Mouse (Mus musculus): ENCODE measurements around the gene Mast4.
A peak's percentile ranks its signal among the peaks of the same experiment; 100 is the strongest.

Gene Mast4

GRCm38 (mm10) chr13:102698335-102698734 lies 636.0 kb downstream of the Mast4 start:
- DNase-seq (ENCODE audit: low read depth, low spot score) = no peak

DNA sequence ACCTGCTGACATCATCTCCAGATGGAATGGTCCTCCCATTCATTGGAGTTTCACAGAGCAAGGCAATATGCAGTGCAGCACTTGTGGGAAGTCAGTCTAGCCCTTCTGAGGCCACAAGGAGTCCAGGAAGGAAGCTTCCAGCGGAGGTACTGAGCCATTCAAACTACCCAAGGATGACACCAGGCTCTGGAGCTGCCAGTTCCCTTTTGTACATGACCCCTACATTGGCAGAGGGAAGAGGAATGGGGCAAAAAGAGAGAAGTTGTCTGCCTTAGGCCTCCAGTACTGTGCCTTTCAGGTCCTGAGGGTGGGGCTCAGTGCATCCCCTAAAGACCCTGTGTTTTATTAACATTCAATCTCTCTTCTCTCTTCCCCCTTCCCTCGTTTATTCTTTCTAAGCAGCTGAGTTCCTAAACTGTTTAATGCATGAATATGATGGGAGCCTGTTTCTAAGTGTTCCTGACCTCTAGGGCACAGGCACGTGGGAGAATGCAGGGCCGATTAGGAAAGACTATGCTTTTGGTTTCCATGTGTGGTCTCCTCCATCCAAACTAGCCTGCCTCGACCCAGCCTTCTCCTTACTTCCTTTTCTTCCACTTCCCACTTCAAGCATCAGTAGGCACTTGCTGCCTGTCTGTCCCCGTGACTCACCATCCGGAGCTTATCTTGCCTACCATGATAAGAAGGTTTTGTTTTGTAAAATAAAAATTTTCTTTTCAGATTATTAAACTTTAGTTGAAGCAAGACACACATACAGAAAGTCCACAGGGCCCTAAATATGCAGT lies 639.0 kb downstream of the Mast4 start:
- DNase-seq (ENCODE audit: low read depth, low spot score) = peak; percentile 64

- peak; percentile 67 for DNase-seq (ENCODE audit: low read depth, low spot score)
Measured at GRCm38 (mm10) chr13:102694154-102694553, 640.1 kb downstream of the Mast4 start.

- DNase-seq (ENCODE audit: low read depth, low spot score) = peak; percentile 91
Measured at GRCm38 (mm10) chr13:102693341-102693801, 640.9 kb downstream of the Mast4 start, which contains the start of gene Cd180. Cd180 (plus strand) TSS chr13:102693558.

DNA sequence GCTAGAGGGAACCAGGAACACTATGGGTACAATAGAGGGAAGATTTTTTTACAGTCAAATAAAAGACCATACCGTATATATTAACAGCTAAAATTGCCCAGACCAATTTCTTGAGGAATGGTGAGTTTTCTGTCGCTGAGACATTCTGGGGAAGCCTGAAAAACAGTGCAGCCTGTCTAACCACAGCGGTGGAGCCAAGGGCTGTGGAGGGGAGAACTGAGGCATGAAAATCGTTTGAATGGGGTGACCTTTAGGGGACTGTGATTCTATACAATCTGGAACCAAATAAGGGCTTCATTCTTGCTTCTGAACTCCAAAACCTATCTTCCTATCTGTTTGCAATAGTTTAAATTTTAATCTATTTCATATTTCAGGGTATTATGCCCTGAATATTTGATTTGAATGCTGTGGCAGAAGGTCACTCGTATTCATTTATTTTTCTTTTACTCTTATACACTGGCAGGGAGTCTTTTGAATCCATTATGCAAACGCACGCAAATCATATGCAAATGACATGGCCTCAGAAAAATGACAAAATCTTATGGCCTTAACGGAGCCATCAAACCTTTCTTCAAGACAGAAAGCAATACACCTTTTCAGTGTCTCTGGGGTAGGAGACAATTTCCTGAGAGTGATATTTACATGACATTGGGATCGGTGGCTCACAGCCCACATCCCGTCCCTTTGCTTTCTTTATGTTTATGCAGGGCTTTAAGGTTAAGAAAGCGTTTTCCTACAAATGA lies 642.7 kb downstream of the Mast4 start:
- DNase-seq (ENCODE audit: low read depth, low spot score) = no peak

GRCm38 (mm10) chr13:102690184-102690583 lies 644.1 kb downstream of the Mast4 start:
- no peak for DNase-seq (ENCODE audit: low read depth, low spot score)

GRCm38 (mm10) chr13:102689201-102690090 lies 644.9 kb downstream of the Mast4 start:
- peak; percentile 90 for DNase-seq (ENCODE audit: low read depth, low spot score)

DNA sequence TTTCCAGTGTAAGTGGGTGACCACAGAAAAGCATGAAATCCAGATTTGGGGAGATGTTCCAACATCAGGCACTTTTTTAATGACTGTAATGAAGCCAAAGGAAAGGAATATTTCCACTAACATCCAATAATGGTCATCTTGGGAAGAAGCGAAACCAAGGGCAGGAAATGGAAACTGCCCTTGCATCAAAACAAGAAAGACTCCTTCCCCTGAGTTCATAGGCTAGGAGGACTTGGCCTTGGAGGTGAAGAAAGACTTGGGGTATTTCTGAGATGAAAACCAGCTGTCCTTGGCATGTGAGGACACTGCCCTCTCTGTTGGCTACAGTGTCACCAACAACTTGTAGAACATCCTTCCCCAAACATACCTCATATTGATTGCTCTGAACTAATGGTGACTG lies 646.2 kb downstream of the Mast4 start:
- DNase-seq (ENCODE audit: low read depth, low spot score) = peak; percentile 43

DNA sequence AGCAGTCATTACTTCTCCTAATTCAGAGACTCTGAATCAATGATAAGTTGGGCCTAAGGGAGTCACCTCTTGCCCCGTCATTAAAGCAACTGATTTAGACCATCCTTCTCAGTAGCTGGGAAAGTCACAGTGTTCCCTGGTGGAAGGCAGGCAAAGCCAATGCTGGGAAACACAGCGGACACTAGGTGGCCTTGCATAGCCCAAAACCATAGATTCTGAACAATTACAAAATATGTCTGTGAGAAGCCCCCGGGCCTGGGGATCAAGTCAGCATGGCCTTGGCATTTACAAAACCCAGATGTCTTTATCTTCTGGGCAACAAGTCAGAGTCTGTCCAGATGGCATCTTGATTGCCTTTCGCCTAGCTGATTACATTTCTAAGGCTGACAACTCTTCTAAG lies 649.4 kb downstream of the Mast4 start:
- DNase-seq (ENCODE audit: low read depth, low spot score) = no peak
